Mouse (Mus musculus): Measurements from ENCODE around the gene Copg1. TPM values are rescaled to one million over a fixed set of nuclear protein-coding genes. Genes with fewer than 3 reads are reported as not detected.

Copg1 gene
- polyA plus RNA-seq, 1 experiment, result 73.3 TPM

DNA sequence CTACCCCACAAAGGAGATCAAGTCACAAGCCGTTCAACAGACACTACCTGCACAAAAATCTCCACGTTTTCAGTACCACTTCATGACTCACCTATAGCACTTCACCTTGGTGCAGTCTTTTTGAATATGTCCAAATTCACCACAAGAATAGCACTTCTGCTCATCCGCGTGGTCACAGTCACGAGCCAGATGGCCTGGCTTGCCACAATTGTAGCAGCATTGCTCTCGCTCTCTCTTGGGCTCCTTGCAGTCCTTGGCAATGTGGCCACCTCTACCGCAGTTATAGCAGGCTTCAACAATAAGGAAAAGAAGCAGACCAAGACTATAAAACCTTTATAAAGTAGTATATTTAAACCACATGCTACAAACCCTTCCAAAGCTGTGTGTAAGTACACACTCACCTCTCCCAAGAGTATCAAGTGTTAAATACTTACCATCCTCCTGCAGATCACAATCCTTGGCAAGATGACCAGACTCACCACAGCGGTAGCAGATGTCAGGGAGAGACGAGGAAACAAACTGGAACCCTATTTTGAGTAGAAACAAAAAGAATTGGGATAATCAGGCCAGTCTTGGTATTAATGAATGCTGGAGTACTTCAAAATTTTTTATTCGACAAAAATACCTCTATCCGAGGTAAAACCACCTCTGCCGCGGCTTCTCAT lies 42.5 kb upstream of the Copg1 start:
- H3K27ac ChIP-seq (ENCODE audit: insufficient read depth, low read length), result no peak overlapping the region
- no peaks in the 10 kb centered on the region for H3K27me3 ChIP-seq (ENCODE audit: control insufficient read depth, insufficient read depth, low read length, poor library complexity, severe bottlenecking)
- H3K9me3 ChIP-seq (replicated peaks; ENCODE audit: control insufficient read depth, insufficient read depth, low read length, poor library complexity, severe bottlenecking), result no peaks in the 10 kb centered on the region
- H3K36me3 ChIP-seq (ENCODE audit: control insufficient read depth, insufficient read depth, low read length, poor library complexity, severe bottlenecking), result peaks cover 64% of the 10 kb centered on the region
- no peak overlapping the region for H3K4me3 ChIP-seq (ENCODE audit: low read depth, low read length)
- TF ChIP-seq POLR2A (IDR thresholded peaks at IDR 0.05; ENCODE audit: insufficient read depth, low read length), result no peak
- no peak for TF ChIP-seq EP300 (IDR thresholded peaks at IDR 0.05; ENCODE audit: insufficient read depth, low read depth, low read length)
- TF ChIP-seq CTCF (IDR thresholded peaks at IDR 0.05; ENCODE audit: low read depth, low read length), result no peak
- H3K9ac ChIP-seq (ENCODE audit: low read depth, poor library complexity, severe bottlenecking), result no peak overlapping the region
- H3K4me1 ChIP-seq (ENCODE audit: control insufficient read depth, insufficient read depth, low read length), result no peaks in the 10 kb centered on the region

DNA sequence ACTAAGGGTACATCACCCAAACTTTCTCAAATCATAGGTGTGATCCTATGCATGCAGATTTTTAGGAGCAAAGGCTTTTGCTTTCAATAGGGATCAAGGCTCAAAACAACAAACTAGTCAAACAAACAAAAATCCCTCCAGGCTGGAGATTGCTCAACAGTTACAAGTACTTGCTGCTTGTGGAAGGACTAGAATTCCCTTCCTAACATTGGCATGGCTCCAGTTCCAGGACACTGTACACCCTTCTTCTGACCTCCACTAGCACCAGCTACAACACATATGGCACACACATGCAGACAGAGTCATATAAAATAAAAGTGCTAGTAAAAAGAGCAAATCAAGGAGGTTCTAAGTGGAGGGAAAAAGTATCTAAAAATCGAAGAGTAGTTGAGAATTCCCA lies 40.8 kb upstream of the Copg1 start:
- 0 out of 2 replicates have a peak overlapping the region, but pooled peaks have one; percentile 29 for H3K9ac ChIP-seq (ENCODE audit: low read depth, poor library complexity, severe bottlenecking)
- peaks cover 63% of the 10 kb centered on the region for H3K36me3 ChIP-seq (ENCODE audit: control insufficient read depth, insufficient read depth, low read length, poor library complexity, severe bottlenecking)
- no peaks in the 10 kb centered on the region for H3K4me1 ChIP-seq (ENCODE audit: control insufficient read depth, insufficient read depth, low read length)
- H3K27ac ChIP-seq (ENCODE audit: insufficient read depth, low read length), result no peak overlapping the region
- H3K4me3 ChIP-seq (ENCODE audit: low read depth, low read length), result no peak overlapping the region
- TF ChIP-seq EP300 (IDR thresholded peaks at IDR 0.05; ENCODE audit: insufficient read depth, low read depth, low read length), result no peak
- TF ChIP-seq POLR2A (IDR thresholded peaks at IDR 0.05; ENCODE audit: insufficient read depth, low read length), result no peak
- TF ChIP-seq CTCF (IDR thresholded peaks at IDR 0.05; ENCODE audit: low read depth, low read length), result no peak
- no peaks in the 10 kb centered on the region for H3K27me3 ChIP-seq (ENCODE audit: control insufficient read depth, insufficient read depth, low read length, poor library complexity, severe bottlenecking)
- no peaks in the 10 kb centered on the region for H3K9me3 ChIP-seq (replicated peaks; ENCODE audit: control insufficient read depth, insufficient read depth, low read length, poor library complexity, severe bottlenecking)

DNA sequence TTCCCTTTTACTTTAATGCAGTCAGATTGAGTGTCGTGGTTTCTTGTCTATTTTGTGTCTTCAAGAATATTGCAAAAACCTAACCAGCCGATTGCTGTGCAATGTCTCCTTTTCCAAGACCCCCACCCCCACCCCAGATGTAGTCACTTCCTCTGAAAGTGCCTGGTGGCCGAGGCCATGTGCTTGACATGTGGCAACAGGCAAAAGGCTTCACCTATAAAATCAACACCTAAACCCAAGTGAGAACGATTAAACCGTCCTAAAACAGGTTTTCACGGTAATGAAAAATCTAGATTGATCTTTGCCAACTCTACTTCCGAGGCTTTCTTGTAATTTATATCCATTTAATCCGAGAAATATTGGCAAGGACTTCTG lies 37.8 kb upstream of the Copg1 start:
- H3K36me3 ChIP-seq (ENCODE audit: control insufficient read depth, insufficient read depth, low read length, poor library complexity, severe bottlenecking), result peaks cover 42% of the 10 kb centered on the region
- no peaks in the 10 kb centered on the region for H3K27me3 ChIP-seq (ENCODE audit: control insufficient read depth, insufficient read depth, low read length, poor library complexity, severe bottlenecking)
- H3K4me3 ChIP-seq (ENCODE audit: low read depth, low read length), result peak overlapping the region; percentile 87
- H3K27ac ChIP-seq (ENCODE audit: insufficient read depth, low read length), result 0 out of 2 replicates have a peak overlapping the region, but pooled peaks have one; percentile 54
- H3K9me3 ChIP-seq (replicated peaks; ENCODE audit: control insufficient read depth, insufficient read depth, low read length, poor library complexity, severe bottlenecking), result no peaks in the 10 kb centered on the region
- H3K9ac ChIP-seq (ENCODE audit: low read depth, poor library complexity, severe bottlenecking), result peak overlapping the region; percentile 96
- H3K4me1 ChIP-seq (ENCODE audit: control insufficient read depth, insufficient read depth, low read length), result no peaks in the 10 kb centered on the region
- TF ChIP-seq POLR2A (IDR thresholded peaks at IDR 0.05; ENCODE audit: insufficient read depth, low read length) (no peak), CTCF (IDR thresholded peaks at IDR 0.05; ENCODE audit: low read depth, low read length) (no peak), EP300 (IDR thresholded peaks at IDR 0.05; ENCODE audit: insufficient read depth, low read depth, low read length) (no peak)

DNA sequence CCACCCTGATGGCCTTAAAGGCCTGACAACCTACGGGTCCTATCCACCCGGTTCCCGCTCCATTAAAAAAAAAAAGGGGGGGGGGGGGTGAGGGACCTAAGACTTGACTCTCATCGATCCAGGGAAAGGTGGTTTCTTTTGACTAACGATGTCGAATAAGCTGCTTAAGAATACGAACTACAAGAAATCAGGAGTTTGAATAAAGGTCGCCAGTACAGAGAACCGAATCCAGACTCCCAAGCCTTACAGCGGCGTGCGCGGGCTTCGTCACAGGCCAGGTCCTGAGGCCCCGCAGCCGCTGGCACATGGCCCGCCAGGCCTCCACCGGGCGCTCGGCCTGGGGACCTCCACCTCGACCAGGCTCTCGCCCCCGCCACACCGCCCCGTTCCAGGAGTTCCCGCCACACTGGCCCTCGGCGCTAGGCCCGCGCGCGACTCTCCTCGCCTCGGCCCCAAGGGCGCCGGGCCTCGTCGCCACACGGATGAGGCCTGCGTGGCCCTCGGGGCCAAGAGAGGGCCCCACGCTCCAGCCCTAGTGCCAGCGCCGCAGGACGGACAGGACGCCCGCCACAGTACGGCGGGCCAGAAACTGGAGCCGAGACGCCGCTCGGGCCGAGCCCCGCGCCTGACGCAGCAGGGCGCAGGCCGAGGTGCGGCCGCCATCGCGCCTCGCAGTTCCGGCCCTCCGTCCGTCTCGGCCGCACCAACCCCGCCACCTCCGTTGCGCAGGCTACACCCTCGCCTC lies 37.3 kb upstream of the Copg1 start:
- peak overlapping the region; percentile 96 for H3K9ac ChIP-seq (ENCODE audit: low read depth, poor library complexity, severe bottlenecking)
- H3K4me1 ChIP-seq (ENCODE audit: control insufficient read depth, insufficient read depth, low read length), result no peaks in the 10 kb centered on the region
- H3K4me3 ChIP-seq (ENCODE audit: low read depth, low read length), result peak overlapping the region; percentile 87
- H3K27me3 ChIP-seq (ENCODE audit: control insufficient read depth, insufficient read depth, low read length, poor library complexity, severe bottlenecking), result no peaks in the 10 kb centered on the region
- peak overlapping the region; percentile 64 for H3K27ac ChIP-seq (ENCODE audit: insufficient read depth, low read length)
- H3K36me3 ChIP-seq (ENCODE audit: control insufficient read depth, insufficient read depth, low read length, poor library complexity, severe bottlenecking), result peaks cover 36% of the 10 kb centered on the region
- no peaks in the 10 kb centered on the region for H3K9me3 ChIP-seq (replicated peaks; ENCODE audit: control insufficient read depth, insufficient read depth, low read length, poor library complexity, severe bottlenecking)
- TF ChIP-seq EP300 (IDR thresholded peaks at IDR 0.05; ENCODE audit: insufficient read depth, low read depth, low read length), result no peak
- TF ChIP-seq POLR2A (IDR thresholded peaks at IDR 0.05; ENCODE audit: insufficient read depth, low read length), result no peak

DNA sequence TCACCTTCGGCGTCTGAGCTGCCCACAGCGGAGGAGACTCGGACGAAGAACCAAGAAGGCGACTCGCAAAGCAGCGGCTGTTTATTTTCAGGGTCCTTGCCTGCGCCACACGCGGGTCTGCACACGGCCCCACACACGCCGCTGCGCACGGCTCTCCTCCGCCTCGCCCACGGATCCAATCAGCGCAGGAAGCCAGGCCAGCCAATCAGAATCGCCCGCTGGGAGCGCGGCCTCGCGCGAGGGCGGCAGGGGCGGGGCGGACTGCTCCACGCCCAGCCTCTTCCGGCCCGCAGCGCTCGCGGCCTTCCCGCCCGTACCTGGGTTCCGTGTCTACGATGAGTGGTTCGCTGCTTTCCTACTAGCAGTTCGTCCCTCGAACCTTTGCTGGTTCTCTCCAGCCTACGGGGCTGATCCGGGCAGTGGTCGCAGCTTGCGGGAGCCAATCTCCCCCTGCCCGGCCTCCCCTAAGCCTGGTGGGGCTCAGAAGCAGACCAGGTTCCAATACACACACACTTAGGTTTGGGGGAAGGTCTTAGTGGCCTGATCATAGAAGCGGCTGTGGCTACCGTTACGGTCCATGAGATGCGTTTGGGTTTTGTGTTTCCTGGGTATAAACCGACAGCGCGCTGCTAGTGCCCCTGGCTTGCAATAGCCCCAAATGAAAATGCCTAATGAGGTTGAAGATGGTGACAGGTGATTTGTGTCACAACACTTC lies 36.6 kb upstream of the Copg1 start, which contains the start of gene Cnbp:
Cnbp (minus strand) TSS at position 207 of the 715 bp plus-strand sequence.
- Histone ChIP-seq H3K36me3 (ENCODE audit: control insufficient read depth, insufficient read depth, low read length, poor library complexity, severe bottlenecking) (peaks cover 30% of the 10 kb centered on the region), H3K4me1 (ENCODE audit: control insufficient read depth, insufficient read depth, low read length) (no peaks in the 10 kb centered on the region), H3K27ac (ENCODE audit: insufficient read depth, low read length) (peak within 1 kb of the TSS; percentile 81), H3K4me3 (ENCODE audit: low read depth, low read length) (peak within 1 kb of the TSS; percentile 91), H3K9ac (ENCODE audit: low read depth, poor library complexity, severe bottlenecking) (peak within 1 kb of the TSS; percentile 96), H3K27me3 (ENCODE audit: control insufficient read depth, insufficient read depth, low read length, poor library complexity, severe bottlenecking) (no peaks in the 10 kb centered on the region), H3K9me3 (replicated peaks; ENCODE audit: control insufficient read depth, insufficient read depth, low read length, poor library complexity, severe bottlenecking) (no peaks in the 10 kb centered on the region)
- TF ChIP-seq POLR2A (IDR thresholded peaks at IDR 0.05; ENCODE audit: insufficient read depth, low read length), result peak; percentile 50
- TF ChIP-seq CTCF (IDR thresholded peaks at IDR 0.05; ENCODE audit: low read depth, low read length), result no peak

All from ES-Bruce4 (cell line).